Mouse (Mus musculus) stomach, postnatal 0 days (tissue): ENCODE data around the gene Acat3. TPM values are rescaled to one million over a fixed set of nuclear protein-coding genes. Genes with fewer than 3 reads are reported as not detected.
"Not testable (repeated sequence)": the region's sequence is repeated elsewhere in the genome, so short reads cannot be mapped to it uniquely, and the experiment has no call there.

Experiments used
- ATAC-seq: fragments of 200-750 bp; cut with Nextera tagmentation; 2 replicates; pipeline ENCODE4 v1.8.0; 2017; ENCODE audit not compliant: low FRiP score, low TSS enrichment
- DNase-seq: peaks from one replicate; pipeline ENCODE4 v3.0.0-alpha.2; 2016; ENCODE audit warnings: low spot score
- H3K27ac ChIP-seq: fragments of 300-500 bp; sonication (generic); replicated peaks from 2 replicates; pipeline ENCODE4 v1.5.1; 2014; ENCODE audit warnings: mild to moderate bottlenecking, control low read depth
- H3K27me3 ChIP-seq: fragments of 300-500 bp; sonication (generic); 2 replicates; pipeline ENCODE4 v1.6.1; 2014; ENCODE audit warnings: low read length; ENCODE audit not compliant: control insufficient read depth, insufficient read depth
- H3K36me3 ChIP-seq: fragments of 300-500 bp; sonication (generic); 2 replicates; pipeline ENCODE4 v1.6.1; 2014; ENCODE audit warnings: low read length, mixed read lengths; ENCODE audit not compliant: control insufficient read depth, insufficient read depth
- H3K4me1 ChIP-seq: fragments of 300-500 bp; sonication (generic); replicated peaks from 2 replicates; pipeline ENCODE4 v1.6.1; 2014; ENCODE audit warnings: antibody characterized with exemption; ENCODE audit not compliant: control insufficient read depth, insufficient read depth
- H3K4me2 ChIP-seq: fragments of 300-500 bp; sonication (generic); replicated peaks from 2 replicates; pipeline ENCODE4 v1.6.1; 2014; ENCODE audit warnings: low read depth, mild to moderate bottlenecking, control low read depth, moderate library complexity
- H3K4me3 ChIP-seq: fragments of 300-500 bp; sonication (generic); 2 replicates; pipeline ENCODE4 v1.5.1; 2014; ENCODE audit warnings: low read depth, low read length, control low read depth
- H3K9ac ChIP-seq: fragments of 300-500 bp; sonication (generic); 2 replicates; pipeline ENCODE4 v1.6.1; 2014; ENCODE audit warnings: mild to moderate bottlenecking, low read length, control low read depth, mixed read lengths
- H3K9me3 ChIP-seq: fragments of 300-500 bp; sonication (generic); 2 replicates; pipeline ENCODE4 v1.6.1; 2016; ENCODE audit warnings: low read length; ENCODE audit not compliant: control insufficient read depth
- CTCF ChIP-seq: IDR thresholded peaks from 2 replicates; pipeline ENCODE4 v1.5.1; 2016; ENCODE audit warnings: antibody characterized with exemption, low read depth, mild to moderate bottlenecking, moderate library complexity
- EP300 ChIP-seq: optimal IDR thresholded peaks from 2 replicates; pipeline ENCODE3; 2016; ENCODE audit warnings: antibody characterized with exemption
- WGBS: fragments of 180-500 bp; shearing (Covaris S2); extraction: QIAGEN DNeasy Blood & Tissue Kit; methylation state at CpG from one replicate; pipeline ENCODE4 v1.1.7; 2014; 5-methylcytosine and 5-hydroxymethylcytosine counted together
- polyA plus RNA-seq: library from polyadenylated mRNA; unstranded; fragments of >200 nt; fragmentation: Nextera tagmentation; extraction: Ambion mirVana; gene quantifications from 2 replicates; pipeline ENCODE4 v1.2.1, GENCODE M21; 2015

The Acat3 gene
- 0.62 and 0.73 TPM in 2 replicates for polyA plus RNA-seq

GRCm38 (mm10) chr17:12940151-12940805, at the start of gene Acat3:
TSS of gene Acat3 (minus strand) at chr17:12940600.
- WGBS = 6% methylated on average over 27 of the region's 27 CpGs
- TF ChIP-seq CTCF (no peak), EP300 (no peak)
- DNase-seq (peak; percentile 45), ATAC-seq (peak; percentile 66)
- Histone ChIP-seq H3K4me2 (peak within 1 kb of the TSS; percentile 62), H3K27ac (no peak within 1 kb of the TSS), H3K27me3 (no peaks in the 10 kb centered on the region), H3K4me3 (peak within 1 kb of the TSS; percentile 35), H3K4me1 (no peaks in the 10 kb centered on the region), H3K9ac (0 out of 2 replicates have a peak within 1 kb of the TSS, but pooled peaks have one; percentile 23), H3K36me3 (no peaks in the 10 kb centered on the region; the same call in none of the 2 replicates), H3K9me3 (no peaks in the 10 kb centered on the region)

GRCm38 (mm10) chr17:12988096-12988495, 47.7 kb upstream of the Acat3 start:
- not testable (repeated sequence) for H3K9ac ChIP-seq, H3K4me2 ChIP-seq, H3K4me1 ChIP-seq, DNase-seq, H3K36me3 ChIP-seq, H3K4me3 ChIP-seq, H3K27me3 ChIP-seq, ATAC-seq, H3K9me3 ChIP-seq, H3K27ac ChIP-seq
- 90% methylated on average over 8 of the region's 8 CpGs for WGBS
- peak; percentile 41 for TF ChIP-seq CTCF

GRCm38 (mm10) chr17:12983988-12984387, 43.6 kb upstream of the Acat3 start:
- no peak overlapping the region for H3K27ac ChIP-seq
- TF ChIP-seq EP300 = no peak
- no peak for TF ChIP-seq CTCF
- no peaks in the 10 kb centered on the region for H3K27me3 ChIP-seq
- no peak overlapping the region for H3K4me2 ChIP-seq
- no peak for ATAC-seq
- 71% methylated on average over 2 of the region's 2 CpGs for WGBS
- H3K36me3 ChIP-seq = peaks cover 19% of the 10 kb centered on the region
- H3K9ac ChIP-seq = no peak overlapping the region
- H3K9me3 ChIP-seq = no peaks in the 10 kb centered on the region
- H3K4me1 ChIP-seq = no peaks in the 10 kb centered on the region
- H3K4me3 ChIP-seq = no peak overlapping the region
- DNase-seq = no peak

- no peak overlapping the region for H3K27ac ChIP-seq
- TF ChIP-seq EP300 (no peak), CTCF (no peak)
- no peak overlapping the region for H3K4me2 ChIP-seq
- 100% methylated on average over 1 of the region's 1 CpGs for WGBS
- no peak for ATAC-seq
- no peak overlapping the region for H3K9ac ChIP-seq
- H3K4me1 ChIP-seq = no peaks in the 10 kb centered on the region
- H3K27me3 ChIP-seq = no peaks in the 10 kb centered on the region
- peaks cover 29% of the 10 kb centered on the region for H3K36me3 ChIP-seq
- no peaks in the 10 kb centered on the region for H3K9me3 ChIP-seq
- DNase-seq = no peak
- no peak overlapping the region for H3K4me3 ChIP-seq
These were observed 38.1 kb upstream of the Acat3 start for GRCm38 (mm10) chr17:12978546-12978945.

GRCm38 (mm10) chr17:12973851-12974250, 33.5 kb upstream of the Acat3 start:
- ATAC-seq = no peak
- no peak overlapping the region for H3K27ac ChIP-seq
- WGBS = 71% methylated on average over 2 of the region's 2 CpGs
- peaks cover 18% of the 10 kb centered on the region for H3K36me3 ChIP-seq
- no peak overlapping the region for H3K4me3 ChIP-seq
- H3K9me3 ChIP-seq = no peaks in the 10 kb centered on the region
- H3K9ac ChIP-seq = no peak overlapping the region
- H3K4me2 ChIP-seq = no peak overlapping the region
- DNase-seq = no peak
- no peaks in the 10 kb centered on the region for H3K4me1 ChIP-seq
- no peaks in the 10 kb centered on the region for H3K27me3 ChIP-seq
- TF ChIP-seq EP300 (no peak), CTCF (no peak)

- H3K36me3 ChIP-seq = peaks cover 14% of the 10 kb centered on the region
- no peaks in the 10 kb centered on the region for H3K27me3 ChIP-seq
- H3K27ac ChIP-seq = no peak overlapping the region
- H3K4me1 ChIP-seq = no peaks in the 10 kb centered on the region
- no peak for TF ChIP-seq EP300
- no peak for TF ChIP-seq CTCF
- DNase-seq (no peak), ATAC-seq (no peak)
- H3K9ac ChIP-seq = no peak overlapping the region
- no peaks in the 10 kb centered on the region for H3K9me3 ChIP-seq
- H3K4me3 ChIP-seq = no peak overlapping the region
- 89% methylated on average over 2 of the region's 2 CpGs for WGBS
- no peak overlapping the region for H3K4me2 ChIP-seq
These were observed 26.8 kb upstream of the Acat3 start for GRCm38 (mm10) chr17:12967173-12967572.
